Mouse (Mus musculus): ENCODE results near the gene Grm7. TPM values are rescaled to one million over a fixed set of nuclear protein-coding genes. Genes with fewer than 3 reads are reported as not detected.

Gene Grm7
- polyA plus RNA-seq, 1 experiment from 2014 or later: 0.22 TPM

GRCm38 (mm10) chr6:111610396-111610795 lies 965.0 kb downstream of the Grm7 start:
- 81% methylated on average over 3 of the region's 3 CpGs for WGBS
- no peak for ATAC-seq (ENCODE audit: borderline replicate concordance, extremely low read depth, low FRiP score, low TSS enrichment)
- Histone ChIP-seq H3K9me3 (no peaks in the 10 kb centered on the region), H3K27me3 (no peaks in the 10 kb centered on the region), H3K9ac (no peak overlapping the region), H3K4me3 (no peak overlapping the region), H3K4me1 (no peaks in the 10 kb centered on the region), H3K27ac (no peak overlapping the region), H3K36me3 (no peaks in the 10 kb centered on the region), H3K4me2 (no peak overlapping the region)

GRCm38 (mm10) chr6:111613834-111614233 lies 968.5 kb downstream of the Grm7 start:
- ATAC-seq (ENCODE audit: borderline replicate concordance, extremely low read depth, low FRiP score, low TSS enrichment): no peak
- no peak overlapping the region for H3K4me2 ChIP-seq
- no peaks in the 10 kb centered on the region for H3K4me1 ChIP-seq
- no peaks in the 10 kb centered on the region for H3K36me3 ChIP-seq
- H3K4me3 ChIP-seq: no peak overlapping the region
- H3K27me3 ChIP-seq: no peaks in the 10 kb centered on the region
- H3K9ac ChIP-seq: no peak overlapping the region
- no peak overlapping the region for H3K27ac ChIP-seq
- H3K9me3 ChIP-seq: no peaks in the 10 kb centered on the region
